Mouse (Mus musculus) C2C12 (cell line): ENCODE data around the gene Arhgap23. TPM values are rescaled to one million over a fixed set of nuclear protein-coding genes. Genes with fewer than 3 reads are reported as not detected.

Experiments used
- H3K27me3 ChIP-seq: one replicate; pipeline ENCODE4 v1.6.1; 2011; ENCODE audit not compliant: control insufficient read depth, insufficient read depth, insufficient read length
- H3K36me3 ChIP-seq: one replicate; pipeline ENCODE4 v1.6.1; 2011; ENCODE audit not compliant: control insufficient read depth, insufficient read depth
- H3K4me3 ChIP-seq: one replicate; pipeline ENCODE4 v1.5.1; 2011; ENCODE audit warnings: mild to moderate bottlenecking, control low read depth; ENCODE audit not compliant: poor library complexity, insufficient read depth, severe bottlenecking
- H3K79me2 ChIP-seq: one replicate; pipeline ENCODE4 v1.6.1; 2011; ENCODE audit not compliant: control insufficient read depth, insufficient read depth
- H3K79me3 ChIP-seq: one replicate; pipeline ENCODE4 v1.6.1; 2011; ENCODE audit warnings: low read depth, control low read depth
- H3ac ChIP-seq: one replicate; pipeline ENCODE3; 2011; ENCODE audit warnings: low read depth; ENCODE audit not compliant: control insufficient read depth, insufficient read length
- CEBPB ChIP-seq: IDR thresholded peaks from one replicate; pipeline ENCODE4 v1.6.1; 2011; ENCODE audit warnings: low read depth, mild to moderate bottlenecking, control low read depth, moderate library complexity
- CTCF ChIP-seq: IDR thresholded peaks from one replicate; pipeline ENCODE4 v1.5.1; 2011; ENCODE audit not compliant: control insufficient read depth, insufficient read depth, insufficient read length
- FOSL1 ChIP-seq: IDR thresholded peaks from one replicate; pipeline ENCODE4 v1.8.0; 2011; ENCODE audit warnings: mild to moderate bottlenecking, low read length; ENCODE audit not compliant: poor library complexity, insufficient read depth, severe bottlenecking
- MAX ChIP-seq: IDR thresholded peaks from one replicate; pipeline ENCODE4 v1.6.1; 2011; ENCODE audit warnings: mild to moderate bottlenecking, control low read depth
- MYOD1 ChIP-seq: IDR thresholded peaks from one replicate; pipeline ENCODE4 v1.6.1; 2011; ENCODE audit warnings: low read depth; ENCODE audit not compliant: control insufficient read depth, insufficient read length
- MYOG ChIP-seq: IDR thresholded peaks from one replicate; pipeline ENCODE4 v1.6.1; 2011; ENCODE audit not compliant: control insufficient read depth, insufficient read length; ENCODE audit errors: extremely low read depth
- USF1 ChIP-seq: IDR thresholded peaks from one replicate; pipeline ENCODE4 v1.6.1; 2011; ENCODE audit warnings: low read depth, mild to moderate bottlenecking, control low read depth, moderate library complexity
- polyA plus RNA-seq: library from polyadenylated mRNA; unstranded; fragments of >200 nt; fragmentation: generic; extraction: Trizol; gene quantifications from one replicate; pipeline ENCODE4 v1.2.1, GENCODE M21; 2012; ENCODE audit warnings: missing spikeins

Arhgap23 gene
- polyA plus RNA-seq, 1 experiment, result 23.9 TPM

GRCm38 (mm10) chr11:97502383-97502782 is 87.0 kb downstream of the Arhgap23 start:
- Histone ChIP-seq H3K36me3 (peaks cover 9% of the 10 kb centered on the region), H3K27me3 (no peaks in the 10 kb centered on the region), H3K79me2 (no peaks in the 10 kb centered on the region), H3ac (no peak overlapping the region), H3K79me3 (no peaks in the 10 kb centered on the region), H3K4me3 (no peak overlapping the region)
- TF ChIP-seq USF1 (no peak), MYOG (no peak)

GRCm38 (mm10) chr11:97502846-97503245 is 87.5 kb downstream of the Arhgap23 start:
- H3K79me2 ChIP-seq, result no peaks in the 10 kb centered on the region
- no peak overlapping the region for H3ac ChIP-seq
- H3K4me3 ChIP-seq, result no peak overlapping the region
- H3K27me3 ChIP-seq, result no peaks in the 10 kb centered on the region
- TF ChIP-seq CTCF (no peak), USF1 (no peak)
- H3K36me3 ChIP-seq, result peaks cover 9% of the 10 kb centered on the region
- no peaks in the 10 kb centered on the region for H3K79me3 ChIP-seq

DNA sequence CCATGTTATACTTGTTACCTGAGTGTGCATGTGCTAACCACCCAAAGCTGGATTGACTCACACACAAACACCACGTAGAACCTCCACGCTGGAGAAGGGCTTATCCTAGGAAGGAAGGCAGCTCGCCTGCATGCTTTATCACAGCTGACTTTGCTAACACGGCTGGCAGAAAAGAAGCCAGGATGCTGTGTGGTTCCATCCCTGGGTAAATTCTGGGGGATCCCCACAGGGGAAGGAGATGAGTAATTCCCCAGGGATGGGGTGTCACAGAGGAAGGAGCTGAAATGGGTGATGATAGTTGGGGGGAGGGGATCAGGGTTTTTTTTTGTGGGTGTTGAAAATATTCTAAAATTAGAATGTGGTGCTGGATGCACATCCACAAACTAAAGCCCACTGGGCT is 90.5 kb downstream of the Arhgap23 start:
- H3K36me3 ChIP-seq, result peaks cover 4% of the 10 kb centered on the region
- H3ac ChIP-seq, result no peak overlapping the region
- H3K79me2 ChIP-seq, result no peaks in the 10 kb centered on the region
- no peaks in the 10 kb centered on the region for H3K79me3 ChIP-seq
- no peaks in the 10 kb centered on the region for H3K27me3 ChIP-seq
- TF ChIP-seq MYOG, result no peak
- TF ChIP-seq FOSL1, result no peak
- TF ChIP-seq MAX, result no peak
- TF ChIP-seq CEBPB, result no peak
- TF ChIP-seq CTCF, result no peak
- TF ChIP-seq USF1, result no peak
- no peak for TF ChIP-seq MYOD1
- H3K4me3 ChIP-seq, result no peak overlapping the region

DNA sequence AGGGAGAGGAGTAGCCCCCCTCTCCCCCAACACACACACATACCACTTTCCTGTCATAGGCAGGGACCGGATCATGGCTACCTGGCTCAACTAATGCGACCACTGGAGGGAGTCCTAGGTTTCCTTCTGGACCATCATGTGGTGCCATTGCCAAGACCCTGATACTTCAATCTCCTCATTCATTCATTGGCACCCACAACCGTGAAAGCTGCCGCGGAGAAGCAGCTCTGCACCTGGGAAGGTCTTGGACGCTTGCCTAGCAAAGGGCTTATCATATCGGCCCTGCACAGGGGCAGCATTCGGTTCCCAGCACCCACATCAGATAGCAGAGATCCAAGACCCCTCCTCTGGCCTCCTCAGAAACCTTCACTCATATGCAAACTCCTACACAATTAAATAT is 91.0 kb downstream of the Arhgap23 start:
- Histone ChIP-seq H3K79me3 (no peaks in the 10 kb centered on the region), H3K79me2 (no peaks in the 10 kb centered on the region), H3ac (no peak overlapping the region), H3K27me3 (no peaks in the 10 kb centered on the region), H3K36me3 (no peaks in the 10 kb centered on the region), H3K4me3 (no peak overlapping the region)
- TF ChIP-seq FOSL1, result no peak
- no peak for TF ChIP-seq MYOG
- no peak for TF ChIP-seq USF1
- TF ChIP-seq MAX, result no peak
- no peak for TF ChIP-seq CTCF
- no peak for TF ChIP-seq CEBPB
- no peak for TF ChIP-seq MYOD1

DNA sequence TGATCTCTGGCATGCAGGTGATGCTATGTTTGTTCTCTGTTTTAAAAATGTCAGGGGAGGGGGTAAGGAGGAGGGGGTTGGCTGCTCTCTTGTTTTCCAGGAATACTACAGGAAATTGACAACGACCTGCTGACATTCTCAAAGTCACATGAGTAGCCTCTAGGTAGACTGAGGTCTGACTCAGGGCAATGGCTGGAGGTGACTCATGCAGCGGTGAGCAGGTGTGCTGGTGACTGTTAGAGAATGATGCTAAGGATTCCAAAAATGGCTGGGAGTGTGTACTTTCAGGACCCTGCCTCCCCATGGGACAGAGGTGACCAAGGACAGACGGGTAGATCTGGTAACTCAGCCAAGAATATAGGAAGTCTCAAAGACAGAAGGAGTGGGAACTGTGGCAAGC is 92.9 kb downstream of the Arhgap23 start:
- H3K79me3 ChIP-seq, result no peaks in the 10 kb centered on the region
- TF ChIP-seq MAX (no peak), MYOG (no peak), CTCF (no peak), MYOD1 (peak; percentile 57)
- no peaks in the 10 kb centered on the region for H3K27me3 ChIP-seq

DNA sequence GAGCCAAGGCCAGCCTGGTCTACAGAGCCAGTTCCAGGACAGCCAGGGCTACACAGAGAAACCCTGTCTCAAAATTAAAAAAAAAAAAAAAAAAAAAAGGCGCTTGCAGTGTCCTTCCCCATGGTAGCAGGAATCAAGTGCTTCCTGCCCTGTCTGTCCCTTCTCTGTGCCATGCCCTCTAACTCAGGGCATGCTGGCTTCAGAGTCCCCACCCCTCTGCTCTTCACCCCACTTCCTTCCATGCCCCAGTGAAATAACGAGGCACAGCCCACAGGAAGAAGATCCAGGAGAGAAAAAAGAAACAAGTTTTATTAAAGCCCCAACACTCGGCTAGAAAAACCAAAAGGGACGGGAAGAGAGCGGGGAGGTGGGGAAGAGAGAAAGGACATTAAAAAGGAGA is 93.7 kb downstream of the Arhgap23 start:
- H3ac ChIP-seq, result no peak overlapping the region
- no peaks in the 10 kb centered on the region for H3K27me3 ChIP-seq
- no peak overlapping the region for H3K4me3 ChIP-seq
- H3K79me2 ChIP-seq, result no peaks in the 10 kb centered on the region
- no peaks in the 10 kb centered on the region for H3K79me3 ChIP-seq
- no peaks in the 10 kb centered on the region for H3K36me3 ChIP-seq
- TF ChIP-seq CEBPB (no peak), CTCF (no peak)

More for the DNA sequence above, 92.9 kb downstream of the Arhgap23 start:
- Histone ChIP-seq H3K36me3 (no peaks in the 10 kb centered on the region), H3K4me3 (no peak overlapping the region), H3K79me2 (no peaks in the 10 kb centered on the region), H3ac (no peak overlapping the region)
